Mouse (Mus musculus) spleen, adult 2 months (tissue): Measurements from ENCODE around the gene Flt3l.

ENCODE experiments used
- CTCF ChIP-seq: fragments of 200-500 bp; IDR thresholded peaks from 2 replicates; pipeline ENCODE4 v1.5.1; 2011; ENCODE audit warnings: mild to moderate bottlenecking, inconsistent platforms; ENCODE audit not compliant: insufficient read depth, insufficient read length, insufficient replicate concordance; ENCODE audit errors: extremely low read depth
- POLR2A ChIP-seq: fragments of 200-500 bp; IDR thresholded peaks from 2 replicates; pipeline ENCODE4 v1.6.1; 2011; ENCODE audit warnings: low read depth, low read length, inconsistent platforms

GRCm38 (mm10) chr7:45129776-45130512, 6.3 kb downstream of the Flt3l start:
- TF ChIP-seq CTCF (no peak), POLR2A (no peak)
